Mouse (Mus musculus) olfactory bulb, adult 2 months (tissue): ENCODE data around the gene Tnfaip1. TPM values are rescaled to one million over a fixed set of nuclear protein-coding genes. Genes with fewer than 3 reads are reported as not detected.

Experiments
- H3K27ac ChIP-seq: fragments of 200-500 bp; 2 replicates; pipeline ENCODE4 v1.5.1; 2012; ENCODE audit warnings: low read depth, low read length; ENCODE audit not compliant: insufficient read depth
- H3K4me1 ChIP-seq: fragments of 200-500 bp; 2 replicates; pipeline ENCODE4 v1.6.1; 2012; ENCODE audit warnings: low read length; ENCODE audit not compliant: control insufficient read depth, insufficient read depth
- H3K4me3 ChIP-seq: fragments of 200-500 bp; 2 replicates; pipeline ENCODE4 v1.5.1; 2012; ENCODE audit warnings: mild to moderate bottlenecking, low read depth, low read length, moderate library complexity; ENCODE audit not compliant: insufficient read depth
- CTCF ChIP-seq: fragments of 200-500 bp; IDR thresholded peaks from 2 replicates; pipeline ENCODE4 v1.5.1; 2012; ENCODE audit warnings: low read depth, mild to moderate bottlenecking, low read length, moderate library complexity; ENCODE audit not compliant: insufficient read depth
- POLR2A ChIP-seq: fragments of 200-500 bp; IDR thresholded peaks from 2 replicates; pipeline ENCODE4 v1.6.1; 2012; ENCODE audit warnings: mild to moderate bottlenecking, low read depth, low read length, moderate library complexity; ENCODE audit not compliant: insufficient read depth
- WGBS: fragments of 180-500 bp; shearing (Covaris S2); methylation state at CpG from one replicate; pipeline ENCODE4 v1.1.7; 2018; 5-methylcytosine and 5-hydroxymethylcytosine counted together
- polyA plus RNA-seq: library from polyadenylated mRNA; stranded (reverse); fragments of >200 nt; gene quantifications from 2 replicates; pipeline ENCODE4 v1.2.4, GENCODE M21; 2012; ENCODE audit warnings: low replicate concordance; ENCODE audit not compliant: missing spikeins, insufficient read depth, insufficient read length

Gene Tnfaip1
- polyA plus RNA-seq, 1 experiment = not detected

- WGBS = 22% methylated on average over 2 of the region's 2 CpGs
- H3K4me1 ChIP-seq = no peaks in the 10 kb centered on the region
- no peak overlapping the region for H3K4me3 ChIP-seq
- H3K27ac ChIP-seq = no peak overlapping the region
- TF ChIP-seq CTCF (no peak), POLR2A (no peak)
These were observed 11.3 kb downstream of the Tnfaip1 start for GRCm38 (mm10) chr11:78524838-78525237.

DNA sequence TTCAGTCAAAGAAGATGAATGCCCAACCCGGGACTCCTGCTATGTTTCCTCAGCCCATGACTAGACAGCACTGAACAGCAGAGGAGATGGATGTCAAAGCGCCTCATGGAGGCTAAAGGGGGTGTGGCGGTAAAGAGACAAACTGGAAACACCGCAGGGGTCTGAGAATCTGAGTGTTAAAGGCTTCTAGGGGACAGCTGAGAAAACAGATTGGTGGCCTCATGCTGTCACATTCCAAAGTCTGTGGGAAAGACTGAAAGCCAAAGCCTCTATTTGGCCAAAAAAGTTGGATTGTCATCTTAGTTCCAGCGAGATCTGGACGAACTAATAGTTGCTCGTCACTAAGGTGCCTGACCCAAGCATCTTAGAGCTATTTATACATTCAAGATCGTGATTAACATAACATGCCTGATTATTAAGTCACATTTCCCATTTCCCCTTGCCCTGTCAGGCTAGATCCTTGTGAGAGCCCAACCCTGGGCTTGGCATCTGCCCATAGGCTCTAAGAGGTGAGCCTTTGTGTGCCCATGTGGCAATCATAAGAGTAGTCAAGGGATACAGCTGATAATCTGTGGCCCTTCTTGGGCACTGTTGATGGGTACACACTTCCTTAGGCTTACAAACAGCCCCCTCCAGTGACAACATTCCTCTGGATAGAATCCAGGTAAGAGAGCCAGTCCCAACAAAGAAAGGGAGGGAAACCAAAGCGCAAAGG, 12.7 kb downstream of the Tnfaip1 start:
- Histone ChIP-seq H3K27ac (no peak overlapping the region; the same call in 1 of the 2 replicates), H3K4me3 (no peak overlapping the region), H3K4me1 (no peaks in the 10 kb centered on the region)
- 73% methylated on average over 9 of the region's 9 CpGs for WGBS
- TF ChIP-seq POLR2A (no peak), CTCF (no peak)

DNA sequence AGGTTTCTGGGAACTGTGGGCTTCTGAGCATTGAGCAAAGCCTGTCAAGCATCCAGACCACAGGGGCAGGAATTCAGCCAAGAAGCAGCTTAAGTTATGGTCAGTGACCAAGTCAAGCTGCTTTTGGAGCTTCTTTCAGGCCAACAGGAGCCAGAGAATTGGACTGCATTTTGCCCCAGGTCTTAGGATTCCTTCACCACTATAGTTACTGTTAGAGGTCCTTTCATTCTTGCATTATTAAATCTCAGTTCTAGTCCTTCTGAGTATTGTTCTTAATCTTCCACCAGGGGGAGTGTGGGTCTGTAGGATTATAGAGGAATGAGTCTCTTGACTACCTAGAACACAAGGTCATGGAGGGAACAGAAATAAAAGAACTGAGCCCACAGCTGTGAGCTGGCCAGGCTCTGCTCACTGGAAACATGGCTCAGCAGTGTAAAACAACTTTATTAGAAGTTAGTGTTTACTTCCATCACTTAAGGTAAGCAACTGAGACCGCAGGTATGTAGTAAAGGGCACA, 13.6 kb downstream of the Tnfaip1 start:
- H3K27ac ChIP-seq = 0 out of 2 replicates have a peak overlapping the region, but pooled peaks have one; percentile 32
- no peak for TF ChIP-seq POLR2A
- TF ChIP-seq CTCF = no peak
- H3K4me1 ChIP-seq = no peaks in the 10 kb centered on the region
- 100% methylated on average over 1 of the region's 1 CpGs for WGBS
- no peak overlapping the region for H3K4me3 ChIP-seq

DNA sequence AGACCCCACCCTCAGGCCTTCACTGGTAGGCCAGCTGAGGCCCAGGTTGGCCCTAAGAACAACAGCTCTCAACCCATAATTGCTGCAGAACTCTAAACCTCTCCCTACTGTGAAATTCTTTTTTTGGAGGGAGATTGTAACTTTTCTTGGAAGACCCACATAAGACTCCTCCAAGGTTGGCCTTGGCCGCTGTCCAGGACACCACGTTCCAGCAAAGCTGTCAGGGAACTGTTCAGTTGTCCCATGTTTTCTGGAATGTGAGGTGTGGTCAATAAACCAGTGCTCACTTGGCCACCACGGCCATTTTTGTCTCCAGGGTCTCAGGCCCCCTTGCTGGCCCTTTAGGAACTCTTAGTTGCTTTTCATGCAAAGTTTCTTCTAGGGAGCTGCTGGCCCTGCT, 14.3 kb downstream of the Tnfaip1 start:
- 0 out of 2 replicates have a peak overlapping the region, but pooled peaks have one; percentile 32 for H3K27ac ChIP-seq
- WGBS = 80% methylated on average over 3 of the region's 3 CpGs
- H3K4me1 ChIP-seq = no peaks in the 10 kb centered on the region
- TF ChIP-seq POLR2A (no peak), CTCF (no peak)
- H3K4me3 ChIP-seq = no peak overlapping the region

DNA sequence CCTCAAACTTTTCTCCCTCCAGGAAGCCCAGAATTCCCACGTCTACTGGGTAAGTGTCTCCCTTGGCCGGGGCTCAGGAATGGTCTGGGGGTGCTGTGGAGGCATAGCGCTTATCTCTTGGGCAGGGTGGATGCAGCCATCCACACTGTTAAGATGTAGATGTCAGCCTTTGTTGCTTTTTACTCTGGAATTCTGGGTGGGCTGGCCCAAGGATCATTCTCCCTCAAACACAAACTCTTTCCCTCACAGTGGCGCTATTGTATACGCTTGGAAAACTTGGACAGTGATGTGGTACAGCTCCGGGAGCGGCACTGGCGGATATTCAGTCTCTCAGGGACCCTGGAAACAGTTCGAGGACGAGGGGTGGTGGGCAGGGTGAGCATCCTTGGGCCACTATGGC, 17.2 kb downstream of the Tnfaip1 start:
- no peak for TF ChIP-seq POLR2A
- 75% methylated on average over 10 of the region's 10 CpGs for WGBS
- no peaks in the 10 kb centered on the region for H3K4me1 ChIP-seq
- H3K4me3 ChIP-seq = no peak overlapping the region
- no peak overlapping the region for H3K27ac ChIP-seq

- Histone ChIP-seq H3K4me3 (no peak overlapping the region), H3K4me1 (no peaks in the 10 kb centered on the region), H3K27ac (no peak overlapping the region)
- 67% methylated on average over 2 of the region's 2 CpGs for WGBS
- TF ChIP-seq POLR2A (no peak), CTCF (no peak)
These were observed 20.4 kb downstream of the Tnfaip1 start for GRCm38 (mm10) chr11:78515549-78516325.

DNA sequence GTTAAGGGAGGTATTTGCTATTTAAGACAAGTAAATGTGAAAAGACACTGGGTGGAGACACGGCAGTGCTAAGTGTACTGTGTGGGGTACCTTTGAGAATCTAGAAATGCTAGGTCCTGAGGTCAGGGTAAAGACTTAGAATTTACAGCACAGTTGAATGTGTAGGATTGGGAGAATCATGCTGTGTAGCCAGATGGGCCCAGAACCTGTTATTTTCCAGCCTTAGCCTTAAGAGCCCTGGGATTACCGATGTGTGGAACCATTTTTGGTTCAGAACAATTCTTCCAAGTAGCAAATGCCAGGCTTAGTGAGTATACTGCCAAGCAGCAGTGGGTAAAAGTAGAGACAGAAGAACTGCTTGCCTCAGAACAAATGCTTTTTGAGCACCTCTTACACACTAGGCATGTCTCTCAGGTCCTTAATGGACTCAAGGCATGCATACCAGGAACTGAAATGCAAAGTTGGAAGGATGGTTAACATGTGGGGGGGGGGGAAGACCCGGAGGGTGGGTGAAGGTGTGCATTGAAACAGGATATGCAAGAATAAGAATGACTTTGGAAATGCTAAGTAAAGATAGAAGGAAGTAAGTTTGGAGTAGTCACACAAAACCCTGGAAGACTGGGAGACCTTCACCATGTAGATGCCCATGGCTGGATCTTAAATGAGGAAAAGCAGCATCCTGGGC, 22.9 kb downstream of the Tnfaip1 start:
- H3K4me3 ChIP-seq = no peak overlapping the region
- H3K27ac ChIP-seq = no peak overlapping the region
- H3K4me1 ChIP-seq = no peaks in the 10 kb centered on the region
- 43% methylated on average over 3 of the region's 3 CpGs for WGBS
- TF ChIP-seq CTCF = no peak

DNA sequence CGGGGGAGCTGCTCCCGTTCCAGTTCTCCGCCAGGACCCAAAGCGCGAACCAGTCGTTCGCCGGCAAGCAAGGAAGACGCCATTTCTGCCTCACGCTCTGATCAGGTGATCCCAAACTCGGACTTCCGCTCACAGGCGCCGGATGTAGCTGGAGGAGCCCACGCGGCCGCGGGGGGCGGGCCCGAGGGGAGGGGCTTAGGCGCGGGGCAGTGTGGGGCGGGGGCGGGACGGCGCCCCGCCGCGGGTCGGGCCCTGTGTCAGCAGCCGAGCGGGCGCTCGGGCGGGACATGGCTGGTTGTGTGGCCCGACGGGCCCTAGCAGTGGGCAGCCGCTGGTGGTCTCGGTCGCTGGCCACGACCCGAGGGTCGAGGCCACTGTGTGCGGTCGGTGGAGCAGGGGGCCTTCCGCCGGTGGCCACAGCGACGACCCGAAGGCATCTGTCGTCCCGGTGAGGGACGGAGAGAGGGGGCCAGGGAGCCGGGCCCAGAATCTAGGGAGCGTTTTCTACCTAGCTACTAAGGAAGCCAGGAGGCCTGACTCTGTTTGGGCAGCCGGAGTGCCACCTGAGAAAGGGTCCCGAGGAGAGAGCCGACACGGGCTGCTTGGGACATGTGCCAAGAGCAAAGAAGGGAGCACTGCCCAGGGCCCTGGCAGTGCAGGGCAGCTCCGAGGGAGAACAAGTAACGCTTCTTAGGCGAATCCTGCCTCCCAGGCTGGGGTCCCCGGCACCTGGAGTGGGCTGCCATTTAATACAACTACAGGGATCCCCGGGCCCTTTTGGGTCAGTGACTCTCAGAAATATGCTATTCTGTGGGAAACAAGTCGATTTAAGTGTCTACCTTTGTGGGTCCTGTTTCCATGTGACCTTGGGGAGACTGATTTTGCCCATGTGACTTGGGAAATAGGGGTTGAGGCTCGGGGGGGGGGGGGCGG, 23.8 kb downstream of the Tnfaip1 start, which contains the start of the genes Tmem199 and Poldip2:
Gene Tmem199, minus strand, starts transcription at position 148 of the 933 bp plus-strand sequence.
Gene Poldip2, plus strand, starts transcription at position 169 of the 933 bp plus-strand sequence.
- WGBS = under 1% methylated on average over 61 of the region's 67 CpGs
- TF ChIP-seq POLR2A = peak; percentile 92
- no peak for TF ChIP-seq CTCF
- H3K4me3 ChIP-seq = peak within 1 kb of the TSS; percentile 100
- peak within 1 kb of the TSS; percentile 90 for H3K27ac ChIP-seq
- H3K4me1 ChIP-seq = no peaks in the 10 kb centered on the region
